Mouse (Mus musculus) erythroblast, adult 5-6 weeks (primary cell): ENCODE measurements around the gene Cstf1. TPM values are rescaled to one million over a fixed set of nuclear protein-coding genes. Genes with fewer than 3 reads are reported as not detected.

Experiments
- ATAC-seq: replicated peaks from 2 replicates; pipeline ENCODE4 v1.8.0; 2016; ENCODE audit warnings: moderate number of reproducible peaks, mild to moderate bottlenecking, moderate TSS enrichment, inconsistent platforms; ENCODE audit not compliant: poor library complexity, low FRiP score, severe bottlenecking
- total RNA-seq, 2 experiments: library from RNA; stranded (forward) in 1 of 2; stranded (reverse) in 1 of 2; fragments of 150-400 nt in 1 of 2; fragments of 200-764, 138-1000 nt in 1 of 2; gene quantifications; 2 replicates each; pipeline versions ENCODE4 v1.2.3 to v1.2.4; 2015 to 2017; ENCODE audit warnings: low replicate concordance in 2 of 2

The Cstf1 gene
- total RNA-seq, 2 experiments from 2014 or later, result 5.6 to 6.3 TPM

GRCm38 (mm10) chr2:172411091-172411490 is 40.6 kb downstream of the Cstf1 start:
- no peak for ATAC-seq

GRCm38 (mm10) chr2:172412454-172412853 is 42.0 kb downstream of the Cstf1 start:
- no peak for ATAC-seq

GRCm38 (mm10) chr2:172413273-172413672 is 42.8 kb downstream of the Cstf1 start:
- ATAC-seq, result no peak

GRCm38 (mm10) chr2:172413894-172414293 is 43.4 kb downstream of the Cstf1 start:
- ATAC-seq, result no peak

- ATAC-seq, result no peak
Observed at GRCm38 (mm10) chr2:172416218-172416617, 45.7 kb downstream of the Cstf1 start.

GRCm38 (mm10) chr2:172416876-172417275 is 46.4 kb downstream of the Cstf1 start:
- ATAC-seq, result no peak

GRCm38 (mm10) chr2:172418208-172418607 is 47.7 kb downstream of the Cstf1 start:
- no peak for ATAC-seq

- no peak for ATAC-seq
Observed at GRCm38 (mm10) chr2:172430609-172431008, 60.1 kb downstream of the Cstf1 start.

Other genes starting within 250 kb of the Cstf1 start
- gene Mc3r, start 122.2 kb upstream of the Cstf1 start, total RNA-seq (2015; ENCODE audit: low replicate concordance), result not detected in 2 replicates
- gene Mc3r, start 122.2 kb upstream of the Cstf1 start, total RNA-seq (2017; ENCODE audit: low replicate concordance), result 0.14 TPM in 1 of 2 replicates, not detected in the other
- gene Fam210b, start 25.1 kb upstream of the Cstf1 start, total RNA-seq (2015; ENCODE audit: low replicate concordance), result 102 and 114 TPM in 2 replicates
- 96.2 and 117 TPM in 2 replicates for gene Fam210b, start 25.1 kb upstream of the Cstf1 start, total RNA-seq (2017; ENCODE audit: low replicate concordance)
- gene Aurka, start 146 bp upstream of the Cstf1 start, total RNA-seq (2015; ENCODE audit: low replicate concordance), result 15.7 and 23.2 TPM in 2 replicates
- gene Aurka, start 146 bp upstream of the Cstf1 start, total RNA-seq (2017; ENCODE audit: low replicate concordance), result 31.3 and 38.8 TPM in 2 replicates
- 1.0 and 2.5 TPM in 2 replicates for gene Cass4, start 23.1 kb downstream of the Cstf1 start, total RNA-seq (2015; ENCODE audit: low replicate concordance)
- 0.56 and 1.3 TPM in 2 replicates for gene Cass4, start 23.1 kb downstream of the Cstf1 start, total RNA-seq (2017; ENCODE audit: low replicate concordance)
- gene Rtf2, start 69.9 kb downstream of the Cstf1 start, total RNA-seq (2015; ENCODE audit: low replicate concordance), result 18.3 and 24.7 TPM in 2 replicates
- gene Rtf2, start 69.9 kb downstream of the Cstf1 start, total RNA-seq (2017; ENCODE audit: low replicate concordance), result 59.5 and 80.9 TPM in 2 replicates
- gene Gcnt7, start 87.9 kb downstream of the Cstf1 start, total RNA-seq (2015; ENCODE audit: low replicate concordance), result not detected in 2 replicates
- gene Gcnt7, start 87.9 kb downstream of the Cstf1 start, total RNA-seq (2017; ENCODE audit: low replicate concordance), result 1.1 TPM in 1 of 2 replicates, not detected in the other
- gene Fam209, start 101.8 kb downstream of the Cstf1 start, total RNA-seq (2015; ENCODE audit: low replicate concordance), result not detected in 2 replicates
- gene Fam209, start 101.8 kb downstream of the Cstf1 start, total RNA-seq (2017; ENCODE audit: low replicate concordance), result not detected in 2 replicates
- not detected in 2 replicates for gene Tfap2c, start 178.9 kb downstream of the Cstf1 start, total RNA-seq (2015; ENCODE audit: low replicate concordance)
- not detected in 2 replicates for gene Tfap2c, start 178.9 kb downstream of the Cstf1 start, total RNA-seq (2017; ENCODE audit: low replicate concordance)